Mouse (Mus musculus): ENCODE measurements around the gene Unc50. TPM values are rescaled to one million over a fixed set of nuclear protein-coding genes. Genes with fewer than 3 reads are reported as not detected.

Gene Unc50
- total RNA-seq, 2 experiments from 2014 or later = 51.4 to 61.1 TPM

DNA sequence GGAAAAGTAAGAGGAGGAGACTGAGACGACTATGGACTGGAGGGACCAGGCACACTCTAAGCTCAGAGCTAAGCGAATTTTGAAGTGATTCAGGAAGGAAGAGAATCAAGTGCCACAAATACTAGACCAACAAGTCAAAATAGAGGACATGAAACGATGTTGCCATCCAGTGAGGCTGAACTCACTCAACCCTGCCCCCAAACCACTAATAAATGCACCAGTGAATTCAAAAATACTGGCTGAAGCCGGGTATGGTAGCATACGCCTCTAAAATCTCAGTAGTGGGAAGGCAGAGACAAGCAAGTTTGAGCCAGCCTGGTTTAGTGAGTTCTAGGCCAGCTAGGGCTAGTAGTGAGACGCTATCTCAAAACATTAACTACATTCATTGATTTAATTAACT, 50.8 kb downstream of the Unc50 start:
- intact Hi-C loops (cut with DNase I) = no loop called here
- DNase-seq (ENCODE audit: low spot score in 2 of 2) = no peak

DNA sequence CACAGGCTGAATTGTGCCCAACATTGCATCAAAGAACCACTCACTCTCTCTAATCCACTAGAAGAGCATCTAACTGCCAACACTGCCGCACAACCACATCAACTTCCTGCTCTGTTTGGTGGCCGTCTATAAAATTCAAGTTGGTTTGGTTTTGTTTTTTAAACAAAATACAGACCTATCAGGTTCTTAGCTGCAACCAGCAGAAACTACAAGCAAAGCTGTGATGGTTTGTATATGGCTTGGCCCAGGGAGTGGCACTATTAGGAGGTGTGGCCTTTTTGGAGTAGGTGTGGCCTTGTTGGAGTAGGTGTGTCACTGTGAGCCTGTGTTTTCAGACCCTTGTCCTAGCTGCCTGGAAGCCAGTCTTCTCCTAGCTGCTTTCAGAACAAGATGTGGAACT, 51.4 kb downstream of the Unc50 start:
- DNase-seq (ENCODE audit: low spot score in 2 of 2) = no peak
- intact Hi-C loops (cut with DNase I) = no loop called here

DNA sequence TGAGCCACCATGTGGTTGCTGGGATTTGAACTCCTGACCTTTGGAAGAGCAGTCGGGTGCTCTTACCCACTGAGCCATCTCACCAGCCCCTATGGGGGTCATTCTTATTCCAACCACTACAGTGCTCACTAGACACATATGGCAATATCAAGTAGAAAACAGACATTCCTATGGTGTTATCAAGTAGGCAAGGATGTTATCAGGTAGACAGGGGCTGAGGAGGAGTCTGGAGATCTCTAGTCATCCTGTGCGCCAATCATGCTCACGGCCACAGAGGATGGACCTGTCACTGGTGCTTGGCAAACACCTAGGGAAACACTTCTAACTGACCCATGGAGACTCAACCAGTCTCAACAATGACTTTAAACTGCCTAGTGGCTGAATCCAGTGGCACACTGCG, 54.7 kb downstream of the Unc50 start:
- DNase-seq (ENCODE audit: low spot score in 2 of 2) = no peak
- intact Hi-C loops (cut with DNase I) = no loop called here

GRCm38 (mm10) chr1:37486439-37486838, 56.5 kb downstream of the Unc50 start:
- no peak for DNase-seq (ENCODE audit: low spot score in 2 of 2)
- intact Hi-C loops (cut with DNase I) = no loop called here

- DNase-seq (ENCODE audit: low spot score in 2 of 2) = no peak
- intact Hi-C loops (cut with DNase I) = no loop called here
These were observed 57.1 kb downstream of the Unc50 start for GRCm38 (mm10) chr1:37486994-37487393.

GRCm38 (mm10) chr1:37488531-37488930, 58.6 kb downstream of the Unc50 start:
- no peak for DNase-seq (ENCODE audit: low spot score in 2 of 2)
- intact Hi-C loops (cut with DNase I) = no loop called here

Other genes starting within 250 kb of the Unc50 start
- gene Cnga3, start 215.7 kb upstream of the Unc50 start, total RNA-seq (2021) = under 1 TPM in 1 of 2 experiments, not detected in 1; 0.29 TPM
- gene Inpp4a, start 130.3 kb upstream of the Unc50 start, total RNA-seq (2021) = 100 to 1,000 TPM; 207 to 211 TPM
- gene Coa5, start within 50 bp of the Unc50 start, total RNA-seq (2021) = 10 to 100 TPM; 61.5 to 63.4 TPM
- gene Mgat4a, start 110.9 kb downstream of the Unc50 start, total RNA-seq (2021) = 10 to 100 TPM; 28.6 to 32.2 TPM

Measured in left cerebral cortex, postnatal 36 days (tissue).